Mouse (Mus musculus): ENCODE results near the gene 1110008P14Rik. TPM values are rescaled to one million over a fixed set of nuclear protein-coding genes. Genes with fewer than 3 reads are reported as not detected.
A peak's percentile ranks its signal among the peaks of the same experiment; 100 is the strongest.

The 1110008P14Rik gene
- total RNA-seq, 2 experiments from 2014 or later, result 43.7 to 47.6 TPM

DNA sequence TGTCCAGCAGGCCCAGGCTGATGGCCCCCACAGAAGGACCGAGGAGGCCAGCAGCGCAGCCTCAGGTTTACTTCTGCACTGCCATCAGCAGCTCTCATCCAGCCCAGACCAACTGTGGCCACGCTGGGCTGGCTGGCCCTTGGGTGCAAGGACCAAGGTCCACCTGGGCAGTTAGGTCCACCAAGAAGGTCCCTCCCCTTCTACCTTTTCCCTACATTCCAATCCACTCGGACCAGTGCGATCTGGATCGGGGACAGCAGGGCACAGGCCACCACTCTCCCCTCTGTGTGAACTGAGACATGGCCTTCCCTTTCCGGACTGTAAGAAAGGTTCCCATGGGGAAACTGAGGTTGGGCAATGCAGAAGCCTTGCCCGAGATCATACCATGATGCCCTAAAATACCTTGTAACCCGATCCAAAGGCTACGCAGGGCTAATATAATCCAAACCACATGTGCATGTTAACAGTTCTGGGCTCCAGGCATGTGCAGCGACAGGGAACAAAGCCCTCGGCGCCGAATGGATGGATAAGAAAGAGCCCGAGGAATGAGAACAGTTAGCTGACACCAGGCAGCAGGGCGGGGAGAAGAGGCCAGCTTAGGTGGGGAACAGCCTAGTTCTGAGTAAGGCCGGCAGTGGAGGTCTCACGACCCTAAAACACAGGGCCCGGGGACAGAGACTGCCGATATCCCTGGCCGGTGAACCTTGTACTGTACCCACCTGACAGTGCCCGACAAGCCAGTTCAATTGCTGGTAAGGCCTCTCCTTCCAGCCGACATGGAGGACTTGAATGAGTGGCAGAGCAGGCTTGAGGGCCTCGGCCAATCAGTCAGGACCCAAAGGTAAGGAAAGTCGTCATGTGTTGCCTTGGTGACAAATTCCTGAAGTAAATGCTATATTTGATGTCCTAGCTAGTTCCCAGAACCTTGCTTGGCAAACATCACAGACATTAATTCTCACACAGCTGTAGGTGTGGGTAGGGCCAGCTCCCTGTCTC, 27.0 kb upstream of the 1110008P14Rik start:
- DNase-seq, result no peak

DNA sequence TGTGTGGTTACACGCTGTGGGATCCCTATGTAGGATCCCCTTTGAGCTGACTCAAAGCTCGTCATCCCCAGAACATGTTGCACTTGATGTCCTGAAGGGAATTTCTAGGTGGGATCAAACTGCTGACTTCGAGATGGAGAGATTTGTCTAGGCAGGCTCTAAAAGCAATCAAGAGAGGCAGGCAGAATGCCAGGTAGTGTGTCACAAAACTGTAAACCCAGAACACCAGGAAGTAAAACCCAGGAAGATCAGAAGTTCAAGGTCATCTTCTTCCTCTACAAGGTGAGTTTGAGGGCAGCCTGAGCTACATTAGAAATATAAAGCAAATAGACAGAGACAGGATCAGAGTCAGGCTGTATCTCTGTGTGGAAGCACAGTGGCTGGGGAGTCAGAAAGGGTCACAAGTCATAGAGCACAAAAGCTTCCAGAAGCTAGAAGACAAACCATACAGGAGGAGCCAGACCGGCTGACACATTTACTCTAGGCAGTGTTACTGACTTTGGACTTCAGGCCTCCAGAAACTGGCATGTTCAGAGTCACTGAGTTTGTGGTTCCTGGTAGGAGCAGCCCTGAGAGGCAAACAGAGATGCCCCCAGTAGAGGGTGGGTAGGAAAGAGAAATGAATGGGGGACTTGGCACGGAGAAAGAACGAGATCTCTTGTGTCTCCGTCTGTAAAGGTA, 25.5 kb upstream of the 1110008P14Rik start:
- DNase-seq, result no peak

DNA sequence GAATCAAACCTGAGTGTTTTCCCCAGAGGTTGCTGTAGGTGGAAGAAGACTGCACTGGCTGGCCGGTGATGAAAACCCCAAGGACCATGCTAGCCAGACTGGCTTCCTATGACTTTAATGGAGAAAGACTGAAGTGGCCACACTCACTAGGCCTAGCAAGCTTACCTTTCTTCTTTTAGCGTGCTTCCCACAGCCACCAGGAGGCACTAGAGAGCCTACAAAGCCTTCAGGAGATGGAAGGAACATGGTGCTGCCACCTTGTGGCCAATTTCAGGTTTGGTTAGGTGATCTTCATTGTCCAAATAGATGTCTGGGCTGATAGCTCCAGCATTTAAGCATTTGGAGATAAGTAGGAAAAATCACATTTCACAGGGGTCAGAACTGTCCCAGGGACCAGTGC, 22.9 kb upstream of the 1110008P14Rik start:
- DNase-seq, result peak; percentile 97

DNA sequence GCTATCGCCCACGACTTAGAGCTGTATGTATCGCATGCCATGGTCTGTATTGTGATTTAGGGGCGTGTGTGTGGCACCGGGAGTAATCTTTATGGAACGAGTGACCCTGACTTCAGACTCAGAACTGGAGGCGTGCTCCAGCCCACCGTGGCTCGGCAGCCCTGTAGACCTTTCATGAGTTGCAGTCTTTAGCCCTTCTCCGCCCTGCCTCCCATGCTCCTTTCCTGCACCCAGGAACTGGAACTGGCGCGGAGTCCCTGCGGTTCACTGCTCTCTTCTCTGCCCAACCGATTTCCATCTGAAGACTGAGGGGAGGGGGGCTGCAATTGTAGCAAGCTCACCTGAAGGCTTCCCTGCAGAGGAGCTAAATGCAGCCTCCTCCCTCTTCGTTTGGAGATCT, 15.0 kb upstream of the 1110008P14Rik start:
- DNase-seq, result no peak

DNA sequence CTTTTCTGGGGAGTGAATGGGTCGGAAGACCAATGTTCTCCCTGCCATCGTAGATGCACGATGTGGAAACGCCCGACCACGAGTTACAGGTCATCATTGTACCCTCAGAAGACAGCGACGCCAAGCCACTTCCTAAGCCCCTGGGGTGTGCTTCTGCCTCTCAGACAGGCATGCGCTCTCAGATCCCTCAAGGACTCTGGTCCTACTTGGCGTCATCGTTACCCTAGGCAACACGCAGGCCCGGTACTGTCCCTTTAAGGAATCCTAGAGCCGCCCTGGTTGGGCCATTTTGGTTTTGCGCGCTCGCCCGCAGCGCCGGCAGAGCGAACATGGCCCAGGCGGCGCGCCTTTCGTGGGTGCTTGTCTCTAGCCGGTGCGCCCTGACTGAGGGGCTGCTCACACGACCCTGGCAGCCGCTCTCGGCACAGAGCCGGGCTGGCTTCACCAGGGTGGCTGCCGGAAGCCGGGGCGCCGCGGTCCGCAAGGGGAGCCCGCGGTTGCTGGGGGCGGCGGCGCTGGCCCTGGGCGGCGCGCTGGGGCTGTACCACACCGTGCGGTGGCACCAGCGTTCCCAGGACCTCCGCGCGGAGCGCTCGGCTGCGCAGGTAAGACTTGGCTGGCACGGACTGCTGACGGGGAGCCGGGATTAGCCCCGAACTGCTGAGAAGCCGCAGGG, 14.3 kb upstream of the 1110008P14Rik start:
- DNase-seq, result peak; percentile 90

DNA sequence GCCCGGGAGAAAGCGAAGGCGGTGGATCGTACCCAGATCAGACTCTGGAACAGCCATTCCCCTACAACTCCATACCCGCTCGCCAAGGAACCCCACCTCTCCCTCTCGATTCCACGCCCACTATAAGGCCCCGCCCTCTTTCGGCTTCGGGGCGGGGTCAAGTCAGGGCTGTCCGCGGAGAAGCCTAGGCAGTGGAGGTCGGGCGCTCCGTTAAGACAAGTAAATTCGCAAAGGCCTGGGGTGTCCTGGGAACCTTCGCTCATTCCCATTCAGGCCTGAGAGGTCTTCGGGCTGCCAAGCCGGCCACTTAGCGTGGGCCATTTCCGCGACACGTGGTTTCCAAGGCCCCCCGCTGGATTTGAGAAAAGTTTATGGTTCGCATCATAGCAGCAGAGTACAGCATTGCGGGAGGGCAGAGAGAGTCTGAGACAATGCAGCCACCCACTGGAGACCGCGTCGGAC, 13.8 kb upstream of the 1110008P14Rik start, which contains the start of gene Ptges2:
Gene Ptges2 (plus strand): TSS at position 413 of the 462 bp plus-strand sequence.
- DNase-seq, result peak; percentile 94

DNA sequence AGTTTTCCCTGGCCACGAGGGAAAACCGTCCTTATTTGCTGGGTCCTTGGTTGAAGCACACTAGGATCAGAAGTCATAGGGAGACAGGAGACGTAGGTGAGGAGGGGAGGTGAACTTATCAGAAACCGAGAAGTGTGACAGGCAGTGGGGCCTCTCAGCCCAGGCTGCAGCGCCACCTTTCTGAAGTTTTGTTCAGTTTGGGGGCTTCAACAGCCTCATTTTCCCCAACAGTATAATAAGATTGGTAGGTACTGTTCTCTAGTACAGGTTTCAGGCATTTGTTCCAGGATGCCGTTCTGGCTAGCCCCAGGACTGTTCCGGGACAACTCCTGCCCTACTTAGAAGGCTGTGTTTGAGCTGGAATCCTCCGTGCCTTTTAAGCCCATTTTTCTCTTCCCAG, 13.2 kb upstream of the 1110008P14Rik start:
- DNase-seq, result peak; percentile 54

DNA sequence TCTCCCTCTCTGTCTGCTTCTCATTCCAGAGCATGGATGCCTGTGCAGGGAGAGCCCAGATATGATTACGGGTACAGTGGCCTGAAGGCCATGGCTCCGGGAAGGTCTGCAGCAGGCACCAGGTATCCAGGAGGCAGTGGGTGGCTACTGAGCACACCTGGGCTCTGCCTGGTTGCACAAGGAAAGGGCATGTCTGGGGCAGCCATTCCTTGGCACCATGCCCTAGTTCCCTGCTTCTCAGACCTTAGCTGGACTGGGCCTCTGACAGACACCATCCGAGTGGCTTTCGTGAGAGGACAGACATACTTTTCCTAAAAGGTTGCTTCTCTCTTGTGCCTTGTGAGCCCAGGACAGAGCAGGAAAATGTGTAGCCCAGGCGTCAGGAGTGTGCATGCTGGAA, 10.3 kb upstream of the 1110008P14Rik start:
- peak; percentile 41 for DNase-seq

DNA sequence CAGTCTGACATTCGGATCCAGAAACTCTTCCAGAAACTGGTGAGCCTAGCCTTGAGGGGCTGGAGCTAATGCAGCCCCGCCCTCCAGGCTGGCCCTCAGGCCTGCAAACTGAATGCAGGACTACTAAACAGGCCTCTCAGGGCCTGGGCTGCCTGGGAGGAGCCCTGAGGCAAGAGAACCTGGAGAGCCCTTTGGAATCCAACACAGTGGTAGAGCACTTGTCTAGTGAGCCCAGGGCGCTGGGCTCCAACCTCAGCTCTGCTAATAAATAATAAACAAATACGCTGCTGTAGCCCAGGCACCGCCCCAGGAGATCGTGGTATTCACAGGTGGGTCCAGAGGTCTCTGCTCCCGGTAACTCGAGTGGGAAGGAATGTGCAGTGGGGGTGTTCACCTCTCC, 9.1 kb upstream of the 1110008P14Rik start:
- no peak for DNase-seq

DNA sequence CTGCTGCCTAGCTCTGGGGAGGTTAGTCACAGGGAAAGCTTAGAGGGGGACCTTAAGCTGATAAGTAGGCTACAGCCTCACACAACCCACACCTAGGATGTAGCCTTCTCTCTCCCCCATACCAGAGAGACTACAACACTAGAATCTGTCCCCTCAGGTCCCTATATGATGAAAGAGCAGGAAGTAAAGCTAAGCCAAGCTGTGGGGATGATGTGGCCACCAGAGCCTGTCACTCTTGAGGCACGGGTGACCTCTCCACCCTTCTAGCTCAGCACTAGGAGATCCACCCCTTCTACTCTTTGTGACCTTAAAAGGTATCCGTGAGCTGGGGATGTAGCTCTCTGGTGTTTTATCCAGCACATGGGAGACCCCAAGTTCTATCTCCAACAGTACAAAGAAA, 7.4 kb upstream of the 1110008P14Rik start:
- DNase-seq, result no peak

DNA sequence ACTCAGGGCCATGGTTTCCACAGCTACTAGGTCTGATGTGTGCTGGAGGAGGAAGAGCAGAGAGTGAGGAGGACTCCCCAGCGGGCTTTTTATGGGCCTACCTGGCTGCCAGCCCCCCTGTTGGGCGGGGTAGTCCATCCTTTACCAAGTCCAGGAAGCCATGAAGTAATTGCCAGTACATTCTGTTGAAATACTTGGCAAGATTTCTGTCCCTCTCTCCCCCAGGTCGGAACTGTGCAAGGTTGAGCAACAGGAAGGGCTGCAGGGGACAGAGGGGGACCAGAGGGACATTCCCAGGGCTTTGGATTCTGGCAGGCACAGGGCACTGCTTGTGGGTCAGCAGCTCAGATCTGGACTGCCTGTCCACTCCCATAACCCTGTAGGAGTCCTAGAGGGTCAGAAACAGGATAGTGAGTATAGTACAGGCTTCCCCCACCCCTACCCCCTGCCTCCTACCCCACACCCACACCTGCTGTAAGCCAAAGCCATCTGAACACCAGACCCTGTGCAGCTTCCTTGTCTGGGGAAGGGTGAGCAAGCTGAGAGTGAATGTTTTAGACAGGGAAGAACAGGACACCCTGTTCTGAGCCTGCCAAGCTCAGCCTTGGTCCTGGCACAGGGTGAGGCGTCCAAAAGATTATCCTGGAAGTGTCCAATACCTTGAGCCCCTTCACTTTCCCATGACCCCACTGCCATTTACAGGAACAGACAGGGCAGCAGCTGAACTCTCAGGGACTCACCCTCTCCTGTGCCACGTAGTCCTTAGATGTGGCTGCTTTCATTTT, 6.2 kb upstream of the 1110008P14Rik start, which contains the start of gene Lcn2:
Gene Lcn2 (minus strand): TSS at position 547 of the 785 bp plus-strand sequence.
- no peak for DNase-seq

DNA sequence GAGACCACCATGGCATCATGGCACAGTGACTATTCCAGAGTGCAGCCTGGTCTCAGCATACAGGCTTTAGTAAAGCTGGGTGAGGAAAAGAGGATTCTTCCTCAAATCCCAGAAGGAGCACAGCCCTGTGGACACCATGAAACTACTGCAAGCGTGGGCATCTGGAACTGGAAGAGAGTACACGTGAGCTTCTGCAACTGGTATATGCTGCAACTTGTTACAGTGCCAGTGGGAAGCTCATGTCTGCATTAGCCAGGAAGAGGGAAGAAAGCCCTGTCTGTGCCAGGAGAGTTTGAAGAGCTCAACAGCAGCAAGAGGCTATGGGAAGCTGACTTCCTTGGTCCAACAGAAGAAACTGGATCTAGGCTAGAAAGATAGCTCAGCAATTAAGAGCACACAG, 951 bp upstream of the 1110008P14Rik start:
- no peak for DNase-seq

DNA sequence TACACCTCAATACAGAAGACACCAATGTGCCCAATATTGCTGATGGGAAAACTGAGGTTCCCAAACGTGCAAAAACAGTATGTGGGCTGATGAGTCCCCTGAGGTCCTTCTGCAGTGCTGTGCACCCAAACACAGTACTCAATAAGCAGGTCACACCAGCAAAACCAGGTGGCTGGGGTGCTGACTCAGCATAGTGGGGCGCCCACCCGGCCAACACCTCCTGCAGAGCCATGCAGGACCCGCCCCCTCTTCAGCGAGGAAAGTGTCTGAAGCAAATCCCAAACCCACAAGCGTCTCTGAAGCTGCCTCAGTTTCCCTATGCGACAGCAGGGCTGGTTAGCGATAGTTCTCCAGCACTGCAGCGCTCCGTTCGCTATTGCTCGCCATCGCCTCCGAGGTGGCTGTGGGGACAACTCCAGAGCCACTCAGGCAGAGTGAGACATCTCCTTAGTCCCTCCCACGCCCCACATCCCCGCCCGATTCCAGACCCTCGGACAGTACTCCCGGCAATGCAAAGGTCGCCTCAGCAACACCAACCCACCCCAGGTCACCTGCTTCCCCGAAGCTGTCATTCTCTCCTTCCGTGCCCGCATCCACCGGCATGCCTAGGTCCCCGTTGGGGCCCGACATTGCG, 480 bp downstream of the 1110008P14Rik start:
- DNase-seq, result no peak

DNA sequence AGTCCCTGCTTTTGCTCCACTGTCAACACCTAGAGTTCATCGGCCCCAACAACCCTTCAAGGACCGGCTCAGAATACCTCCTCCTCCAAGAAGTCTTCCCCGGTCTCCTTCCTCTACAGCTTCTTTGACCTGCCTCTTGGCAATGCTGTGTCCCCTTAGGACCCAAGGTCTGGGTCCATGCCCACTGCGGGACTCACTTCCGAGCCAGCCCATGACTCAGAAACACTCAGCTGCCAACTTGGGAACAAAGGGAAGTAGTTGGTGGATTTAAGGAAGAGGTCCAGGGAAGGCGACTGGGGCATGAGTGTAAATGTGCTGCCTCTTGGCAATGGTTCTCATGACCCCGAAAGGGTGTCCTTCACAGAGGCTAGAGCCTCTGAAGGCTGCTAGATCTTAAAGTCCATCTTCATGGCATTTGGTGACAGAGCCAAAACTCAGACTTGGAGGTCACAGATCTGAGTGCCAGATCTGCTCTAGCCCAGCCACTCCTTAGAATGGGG, 1.7 kb downstream of the 1110008P14Rik start:
- DNase-seq, result no peak

DNA sequence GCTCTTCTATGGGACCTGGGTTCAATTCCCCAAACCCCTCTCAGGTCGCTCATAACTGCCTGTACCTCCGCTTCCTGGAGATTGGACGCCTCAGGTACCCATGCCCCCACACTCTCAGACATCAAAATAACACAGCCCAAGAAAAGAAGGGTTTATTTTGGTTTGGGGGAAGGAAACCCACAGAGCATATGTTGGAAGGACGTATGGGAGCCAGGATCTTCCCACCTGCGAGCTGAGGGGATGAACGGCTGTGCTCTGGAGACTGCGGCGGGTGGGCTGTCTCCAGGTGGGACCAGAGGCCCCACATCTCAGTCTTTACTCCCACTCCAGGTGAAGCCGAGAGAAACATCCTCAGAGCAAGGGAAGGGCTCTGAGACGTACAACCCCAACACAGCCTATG, 4.8 kb downstream of the 1110008P14Rik start:
- no peak for DNase-seq

DNA sequence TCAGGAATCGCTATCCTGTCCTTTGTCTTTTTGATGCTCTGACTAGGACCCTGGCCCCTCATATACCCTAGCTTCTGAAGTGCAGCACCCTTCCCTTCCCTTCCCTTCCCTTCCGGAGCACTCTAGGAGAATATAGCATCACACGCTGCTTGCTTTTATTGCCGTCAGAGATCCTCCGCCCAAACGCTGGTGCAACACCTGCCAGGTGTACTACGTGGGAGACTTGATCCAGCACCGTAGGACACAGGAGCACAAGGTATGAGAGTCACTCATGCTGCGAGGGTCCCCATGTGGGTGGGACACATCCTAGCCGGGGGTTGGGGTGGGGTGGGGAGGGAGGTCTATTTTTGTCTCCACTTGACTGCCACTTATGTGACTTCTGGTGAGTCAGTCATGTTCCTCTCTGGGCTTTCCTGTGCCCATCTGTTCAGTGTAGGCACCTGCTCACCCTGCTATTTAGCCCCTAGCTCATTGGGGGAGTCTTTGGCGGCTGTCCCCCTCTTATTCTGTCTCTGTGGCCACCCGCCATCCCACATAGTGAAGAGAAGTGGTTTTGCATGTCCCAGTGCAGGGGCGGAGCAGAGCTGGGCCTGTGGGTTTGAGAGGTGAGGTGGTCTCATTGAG, 6.3 kb downstream of the 1110008P14Rik start:
- DNase-seq, result no peak

DNA sequence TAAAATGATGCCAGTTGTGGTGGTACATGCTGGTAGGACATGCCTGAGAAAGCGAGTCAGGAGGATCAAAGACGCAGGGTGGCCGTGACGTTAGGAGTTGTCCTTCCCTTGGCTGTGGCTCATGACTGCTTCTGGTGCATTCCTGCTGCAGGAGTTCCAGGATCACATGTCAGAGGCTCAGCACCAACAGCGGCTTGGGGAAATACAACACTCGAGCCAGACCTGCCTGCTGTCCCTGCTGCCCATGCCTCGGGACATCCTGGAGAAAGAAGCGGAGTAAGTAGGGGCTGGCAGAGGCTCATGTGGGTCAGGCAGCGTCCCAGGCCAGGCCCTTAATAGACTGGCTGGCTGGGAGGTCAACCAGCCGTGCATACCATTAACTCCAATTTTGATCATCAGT, 7.5 kb downstream of the 1110008P14Rik start:
- DNase-seq, result no peak

DNA sequence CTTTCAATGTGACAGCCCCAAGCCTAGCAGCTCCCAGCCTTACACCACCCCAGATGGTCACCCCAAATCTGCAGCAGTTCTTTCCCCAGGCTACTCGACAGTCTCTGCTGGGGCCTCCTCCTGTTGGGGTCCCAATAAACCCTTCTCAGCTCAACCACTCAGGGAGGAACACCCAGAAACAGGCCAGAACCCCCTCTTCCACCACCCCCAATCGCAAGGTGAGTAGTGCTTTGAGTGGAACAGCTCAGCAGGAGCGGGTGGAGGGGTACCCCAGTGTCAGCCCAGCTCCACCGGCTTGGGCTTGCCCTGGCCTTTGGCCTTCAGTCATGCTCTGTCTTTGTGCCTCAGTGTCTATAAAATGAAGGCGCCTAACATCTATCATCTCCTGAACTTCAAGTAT, 14.4 kb downstream of the 1110008P14Rik start:
- DNase-seq, result no peak

DNA sequence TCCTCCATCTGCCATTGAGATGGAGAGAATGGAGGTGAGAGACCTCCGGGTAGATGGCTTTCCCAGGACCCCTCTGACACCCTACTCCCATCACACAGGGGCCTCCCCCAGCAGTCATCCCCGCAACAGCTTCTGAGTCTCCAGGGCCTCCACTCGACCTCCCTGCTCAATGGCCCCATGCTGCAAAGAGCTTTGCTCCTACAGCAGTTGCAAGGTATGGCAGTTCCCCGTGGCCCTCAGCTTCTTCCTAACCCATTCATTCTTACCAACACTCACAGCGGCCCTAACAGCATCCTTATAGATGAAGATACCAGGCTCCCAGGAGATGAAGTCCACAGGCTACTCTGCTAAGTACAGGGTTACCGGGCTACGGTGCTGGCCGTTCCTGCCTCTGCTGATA, 17.6 kb downstream of the 1110008P14Rik start:
- DNase-seq, result no peak

DNA sequence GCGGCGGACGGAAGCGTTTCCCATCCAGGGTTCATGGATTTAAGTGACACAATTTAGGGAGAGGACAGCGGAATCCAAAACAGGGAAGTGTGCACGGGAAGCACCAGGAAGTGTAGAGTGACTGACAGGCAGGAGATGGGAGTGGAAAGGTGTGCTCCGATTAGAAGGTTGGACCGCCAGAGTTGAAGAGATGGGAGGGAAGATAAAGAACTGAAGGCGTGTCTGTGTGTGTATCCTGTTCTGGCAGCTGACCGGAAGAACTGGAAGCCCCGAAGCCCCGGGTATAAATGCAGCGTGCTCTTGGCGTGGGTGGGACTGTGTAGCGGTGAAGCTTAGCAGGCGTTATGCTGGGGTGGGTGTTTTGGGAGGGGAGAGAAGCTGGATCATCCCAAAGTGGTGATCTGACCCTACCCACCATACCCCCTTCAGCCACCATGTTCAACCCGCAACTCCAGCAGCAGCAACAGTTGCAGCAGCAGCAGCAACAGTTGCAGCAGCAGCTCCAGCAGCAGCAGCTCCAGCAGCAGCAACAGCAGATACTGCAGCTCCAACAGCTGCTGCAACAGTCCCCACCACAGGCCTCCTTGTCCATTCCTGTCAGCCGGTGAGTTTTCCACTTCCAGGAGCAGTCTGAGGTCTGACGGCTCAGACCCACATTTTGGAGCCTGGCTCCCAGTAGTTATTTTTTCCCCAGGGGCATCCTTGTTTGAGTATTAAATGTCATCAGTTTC, 18.2 kb downstream of the 1110008P14Rik start:
- DNase-seq, result peak; percentile 37
